Mouse (Mus musculus) urinary bladder, adult 18-20 months (tissue): ENCODE results near the gene E130116L18Rik.
"Not testable (repeated sequence)": the region's sequence is repeated elsewhere in the genome, so short reads cannot be mapped to it uniquely, and the experiment has no call there.

Source experiments
- DNase-seq, 2 experiments: peaks; one replicate each; pipeline ENCODE4 v3.0.0; 2022; ENCODE audit warnings: low spot score in 2 of 2, mixed read lengths in 2 of 2

E130116L18Rik gene

DNA sequence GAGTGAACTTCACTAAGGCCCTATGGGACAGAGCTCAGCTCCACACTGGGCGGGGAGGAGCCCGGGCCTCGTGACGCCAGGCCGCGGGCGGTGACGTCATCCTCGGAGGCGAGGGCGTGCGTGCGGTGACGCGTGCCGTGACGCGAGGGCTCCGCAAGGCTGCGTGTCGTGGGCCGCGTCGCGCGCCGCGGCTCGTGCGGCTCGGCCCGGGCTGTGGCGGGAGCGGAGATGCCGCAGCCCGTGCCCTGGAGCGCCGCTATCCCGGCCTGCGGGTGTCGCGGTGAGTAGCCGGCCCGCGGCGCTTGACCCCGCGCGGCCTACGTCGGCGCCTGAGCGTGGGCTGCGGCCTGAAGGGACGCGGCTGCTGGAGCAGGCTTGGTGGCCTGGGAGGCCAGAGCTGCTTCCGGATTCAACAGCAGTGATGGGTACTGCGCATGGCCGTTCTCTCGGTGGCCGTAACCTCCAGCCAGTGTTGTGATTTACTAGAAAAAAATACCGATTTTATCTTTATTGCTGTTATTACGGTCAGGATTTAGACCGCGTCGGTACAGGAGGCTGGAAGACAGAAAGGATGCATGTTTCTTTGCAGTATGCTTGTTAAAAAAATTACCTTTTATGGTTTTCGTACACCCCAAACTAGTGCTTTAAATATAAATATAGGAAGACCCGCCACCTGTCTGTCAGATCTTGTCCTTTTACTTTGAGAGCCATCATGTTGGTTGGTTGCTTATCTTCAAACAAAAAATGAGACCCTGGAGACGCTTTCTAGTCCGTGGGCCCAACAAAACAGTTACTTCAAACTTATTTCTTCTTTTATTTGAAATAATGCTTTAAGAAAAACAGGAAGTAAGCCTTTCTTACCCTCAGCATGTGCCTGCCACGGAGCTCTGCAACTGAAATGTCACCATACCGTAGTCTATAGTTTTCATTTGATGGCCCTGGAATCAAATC is at the start of gene E130116L18Rik:
Gene E130116L18Rik, minus strand, starts transcription at position 402 of the 951 bp plus-strand sequence.
- peak; percentile 76 to 77 for DNase-seq

GRCm38 (mm10) chr5:25268258-25268888 is 45.4 kb upstream of the E130116L18Rik start:
- no peak for DNase-seq

GRCm38 (mm10) chr5:25262266-25262665 is 39.3 kb upstream of the E130116L18Rik start:
- no peak for DNase-seq

- DNase-seq: no peak
Measured at GRCm38 (mm10) chr5:25261452-25261851, 38.5 kb upstream of the E130116L18Rik start.

DNA sequence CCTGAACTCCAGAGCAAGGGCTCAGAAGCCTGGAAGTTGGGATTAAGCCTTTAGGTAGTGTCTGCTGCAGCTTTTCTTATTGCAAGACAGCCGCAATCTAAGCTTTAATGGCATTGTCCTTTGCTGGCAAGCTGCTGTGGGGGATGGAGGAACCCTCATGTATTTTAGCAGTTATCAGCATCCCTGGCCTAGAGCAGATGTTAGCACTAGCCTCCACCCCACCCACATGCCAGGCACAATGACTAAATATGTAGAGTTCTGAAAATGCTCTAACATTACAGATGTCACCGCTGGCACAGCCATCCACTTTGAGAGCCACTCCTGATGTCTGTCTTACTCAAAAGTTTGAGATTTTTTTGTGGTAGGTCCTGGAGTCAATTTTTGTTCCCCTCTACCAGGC is 33.7 kb upstream of the E130116L18Rik start:
- DNase-seq: no peak

DNA sequence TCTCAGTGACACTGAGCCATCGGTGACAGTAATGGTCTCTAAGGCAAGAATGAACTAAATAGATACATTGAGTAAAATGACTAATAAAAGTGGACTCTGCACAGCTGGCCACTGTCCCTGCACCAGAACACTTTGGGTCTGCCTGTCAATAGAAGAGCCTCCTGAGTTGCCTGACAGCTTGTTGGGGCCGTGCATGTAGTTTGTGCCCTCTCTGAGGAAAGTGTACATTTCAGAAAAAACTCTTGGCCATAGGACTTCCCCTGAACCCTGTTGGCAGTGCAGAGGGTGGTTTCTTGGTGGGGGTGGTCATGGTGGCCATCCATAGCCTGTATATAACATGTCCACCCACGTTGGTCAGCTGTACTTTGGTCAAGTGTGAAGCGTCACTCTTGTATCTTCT is 31.5 kb upstream of the E130116L18Rik start:
- no peak for DNase-seq

- DNase-seq: no peak
Measured at GRCm38 (mm10) chr5:25252825-25253544, 30.0 kb upstream of the E130116L18Rik start.

DNA sequence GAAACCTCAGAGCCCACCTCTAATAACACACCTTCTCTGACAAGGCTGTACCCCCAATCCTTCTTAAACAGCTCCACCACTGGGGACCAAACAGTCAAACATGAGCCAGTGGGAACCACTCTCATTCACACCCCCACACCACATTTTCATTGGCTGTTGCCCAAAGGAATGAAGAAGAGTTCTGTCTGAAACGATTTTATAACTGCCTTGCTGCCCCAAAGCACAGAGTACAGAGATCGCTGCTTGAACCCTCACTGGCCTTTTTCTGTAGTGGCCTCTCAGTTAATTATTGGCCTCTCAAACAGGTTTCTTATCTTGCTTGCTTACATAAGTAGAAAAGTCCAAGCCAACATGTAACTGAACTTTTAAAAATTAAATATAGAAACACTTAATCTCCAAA is 29.5 kb upstream of the E130116L18Rik start:
- no peak for DNase-seq

GRCm38 (mm10) chr5:25247036-25247435 is 24.1 kb upstream of the E130116L18Rik start:
- no peak for DNase-seq

GRCm38 (mm10) chr5:25246473-25246865 is 23.5 kb upstream of the E130116L18Rik start:
- DNase-seq: no peak

DNA sequence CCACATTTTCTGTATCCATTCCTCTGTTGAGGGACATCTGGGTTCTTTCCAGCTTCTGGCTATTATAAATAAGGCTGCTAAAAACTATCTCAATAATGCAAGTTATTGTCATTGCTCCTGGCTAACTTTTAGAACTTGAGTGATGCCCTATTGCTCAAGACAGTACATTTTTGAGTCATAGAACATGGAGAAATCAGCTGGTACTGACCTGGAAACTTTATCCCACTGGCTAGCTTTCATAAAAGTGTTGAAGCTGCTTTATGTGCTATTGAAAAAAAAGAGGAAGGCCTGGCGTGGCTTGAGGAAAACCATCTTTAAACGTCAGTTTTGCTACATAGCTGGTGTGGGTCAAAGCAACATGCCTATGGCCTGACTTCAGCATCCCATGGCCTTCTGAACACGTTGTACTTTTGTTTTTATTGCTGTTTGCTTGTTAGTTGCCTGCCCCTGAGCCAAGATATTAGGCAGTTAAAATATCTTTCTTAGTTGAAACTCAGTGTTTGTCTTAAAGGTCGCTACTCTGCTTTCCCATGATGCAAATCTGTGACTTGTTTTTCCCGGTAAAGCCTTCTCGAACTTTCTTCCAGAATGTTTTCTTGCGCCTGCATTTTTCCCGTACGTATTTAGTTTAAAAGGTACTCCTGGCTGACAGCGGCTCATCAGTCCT is 23.0 kb upstream of the E130116L18Rik start:
- no peak for DNase-seq

DNA sequence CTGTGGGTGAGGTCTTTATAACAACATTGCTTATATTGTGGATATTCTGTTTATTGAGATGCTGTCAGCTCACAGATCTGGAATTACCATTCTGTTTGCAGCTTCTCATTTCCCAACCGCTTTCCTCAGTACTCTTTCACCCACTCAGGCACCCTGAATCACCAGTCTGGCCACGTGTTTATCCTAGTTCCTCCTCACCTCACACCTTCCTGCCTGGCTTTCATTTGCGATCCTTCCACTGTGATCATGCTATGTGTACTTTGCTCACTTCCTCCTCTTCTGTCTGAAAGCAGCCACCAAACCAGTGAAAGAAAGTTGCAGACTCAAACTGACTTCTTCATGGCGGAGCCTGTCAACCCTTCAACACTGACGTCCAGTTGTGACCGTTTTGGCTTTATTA is 20.1 kb upstream of the E130116L18Rik start:
- DNase-seq: no peak

DNA sequence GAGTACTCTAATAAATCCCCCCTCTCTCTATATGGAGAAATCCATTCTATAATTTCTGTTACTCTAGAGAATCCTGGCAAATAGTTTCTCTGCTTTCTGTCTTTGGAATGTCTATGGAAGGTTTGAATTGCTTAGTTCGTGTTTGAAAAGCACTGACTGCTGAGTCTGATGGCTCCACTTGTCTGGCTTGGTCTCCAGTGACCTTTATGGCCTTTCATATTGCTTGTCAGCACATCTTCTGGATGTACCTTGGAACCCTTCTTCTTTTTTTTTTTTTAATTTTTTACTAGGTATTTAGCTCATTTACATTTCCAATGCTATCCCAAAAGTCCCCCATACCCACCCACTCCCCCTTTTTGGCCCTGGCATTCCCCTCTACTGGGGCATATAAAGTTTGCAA is 1.4 kb upstream of the E130116L18Rik start:
- DNase-seq: not testable (repeated sequence)

GRCm38 (mm10) chr5:25221604-25222003 is 1.3 kb downstream of the E130116L18Rik start, which contains the start of gene Galnt11:
Gene Galnt11 (plus strand): TSS chr5:25221904.
- DNase-seq: no peak

- no peak for DNase-seq
Measured at GRCm38 (mm10) chr5:25215006-25215405, 7.9 kb downstream of the E130116L18Rik start.

- DNase-seq: not testable (repeated sequence)
Measured at GRCm38 (mm10) chr5:25213216-25213615, 9.7 kb downstream of the E130116L18Rik start.

- DNase-seq: no peak
Measured at GRCm38 (mm10) chr5:25211872-25212271, 11.1 kb downstream of the E130116L18Rik start.

DNA sequence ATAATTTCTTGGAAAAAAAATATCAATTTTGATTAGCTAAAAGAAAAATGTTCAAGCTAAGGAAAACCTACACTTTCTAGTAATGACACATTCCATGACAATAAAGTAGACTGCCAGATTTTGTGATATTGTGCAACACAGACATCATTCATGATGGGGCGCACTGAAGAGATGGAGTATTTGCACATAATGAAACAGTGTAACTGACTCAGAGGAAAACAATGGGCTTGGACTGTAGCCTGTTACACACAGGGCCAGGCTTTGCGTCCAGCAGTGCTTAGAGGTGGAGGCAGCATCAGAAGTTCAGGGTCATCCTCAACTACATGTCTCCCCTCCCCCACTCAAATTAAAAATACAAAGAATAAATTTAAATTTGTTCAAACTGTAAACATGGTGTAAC is 32.4 kb downstream of the E130116L18Rik start:
- DNase-seq: no peak

DNA sequence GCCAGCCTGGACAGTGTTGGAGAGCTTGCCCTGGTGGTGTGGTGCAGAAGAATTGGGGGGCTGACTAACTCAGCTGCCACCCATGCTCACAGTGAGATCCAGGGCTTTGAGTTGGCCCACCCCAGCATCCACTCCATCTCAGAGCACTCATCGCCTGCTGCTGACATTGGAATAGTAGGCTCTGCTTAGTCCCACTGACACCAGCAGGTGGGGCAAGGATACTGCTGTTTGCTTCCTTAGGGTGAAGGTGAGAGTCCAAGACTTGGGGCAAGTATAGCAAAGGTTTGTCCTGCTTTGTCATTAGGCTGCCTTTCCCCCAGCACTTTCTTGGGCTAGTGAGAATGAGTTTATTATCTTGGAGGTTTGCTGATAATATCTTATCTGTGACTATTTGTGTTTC is 34.2 kb downstream of the E130116L18Rik start:
- DNase-seq: peak; percentile 2 to 6

DNA sequence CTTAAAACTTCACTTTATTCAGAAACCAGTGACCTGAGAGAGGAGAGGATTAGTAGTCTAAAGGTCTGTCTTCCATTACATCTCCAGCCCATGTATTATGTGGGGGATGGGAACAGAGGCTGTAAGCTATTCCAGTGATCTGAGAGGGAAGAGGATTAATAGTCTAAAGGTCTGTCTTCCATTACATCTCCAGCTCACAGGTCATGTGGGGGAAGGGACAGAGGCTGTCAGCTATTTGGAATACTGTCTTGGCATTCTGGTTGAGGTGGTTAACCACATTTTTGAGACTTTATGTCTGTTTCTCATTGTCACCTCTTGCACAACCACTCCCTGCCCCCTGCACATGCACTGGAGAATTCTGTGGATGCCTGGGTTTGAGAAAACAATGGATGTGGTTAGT is 35.2 kb downstream of the E130116L18Rik start:
- no peak for DNase-seq

DNA sequence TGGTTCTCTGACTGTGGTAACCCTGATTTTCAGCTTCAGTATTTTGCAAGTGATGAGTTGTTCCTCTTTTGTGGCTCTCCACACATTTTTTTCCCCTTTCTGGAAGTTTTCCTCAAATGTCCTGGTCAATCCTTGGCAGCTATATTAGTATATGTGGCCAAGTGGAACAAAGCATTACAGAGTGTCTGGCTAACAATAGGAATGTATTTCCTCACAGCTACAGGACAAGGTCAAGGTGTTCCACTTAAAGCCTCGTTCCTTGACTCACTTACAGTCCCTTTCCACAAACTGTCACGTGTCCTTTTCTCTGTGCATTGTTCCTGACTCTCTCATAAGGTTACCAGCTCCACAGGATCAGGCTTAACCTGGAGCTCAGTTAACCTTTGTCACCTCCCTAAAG is 38.4 kb downstream of the E130116L18Rik start:
- no peak for DNase-seq

DNA sequence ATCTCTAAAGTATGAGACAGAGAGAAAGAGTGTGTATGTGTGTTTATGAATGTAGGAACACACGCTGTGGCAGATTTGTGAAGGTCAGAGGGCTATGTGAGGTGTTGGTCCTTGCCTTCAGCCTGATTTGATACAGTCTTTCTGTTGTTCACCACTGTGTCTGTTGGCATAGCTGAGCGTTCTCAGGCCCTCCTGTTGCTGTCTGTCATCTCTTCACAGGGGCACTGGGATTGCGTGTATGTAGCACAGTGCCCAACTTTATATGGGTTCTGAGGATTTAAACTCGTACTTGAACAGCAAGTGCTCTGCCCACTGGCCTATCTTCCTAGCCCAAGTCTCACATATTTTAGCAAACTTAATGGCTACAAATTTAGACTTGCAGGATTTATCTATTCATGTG is 39.4 kb downstream of the E130116L18Rik start:
- DNase-seq: no peak
